Mouse (Mus musculus): Measurements from ENCODE around the gene Rab3a.

Gene Rab3a

DNA sequence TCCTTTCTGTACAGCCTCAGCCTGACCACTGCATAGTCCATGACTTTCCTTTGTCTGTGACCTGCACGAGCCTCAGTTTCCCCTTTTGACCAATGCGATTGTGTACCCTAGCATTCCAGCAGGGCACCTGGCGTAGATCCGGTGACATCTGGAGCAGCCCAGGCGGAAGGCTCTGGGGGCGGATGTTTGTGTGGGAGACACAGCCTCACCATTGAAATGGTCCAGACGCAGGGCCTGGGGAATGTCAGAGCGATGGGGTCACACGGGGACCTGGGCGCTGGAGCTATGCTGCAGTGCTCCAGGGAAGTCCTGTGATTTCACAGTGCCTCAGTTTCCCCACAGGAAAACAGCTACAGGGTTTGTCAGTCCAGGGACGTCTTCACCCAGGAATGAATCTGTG lies 12.3 kb upstream of the Rab3a start:
- DNase-seq (ENCODE audit: low spot score in 2 of 2), result no peak

DNA sequence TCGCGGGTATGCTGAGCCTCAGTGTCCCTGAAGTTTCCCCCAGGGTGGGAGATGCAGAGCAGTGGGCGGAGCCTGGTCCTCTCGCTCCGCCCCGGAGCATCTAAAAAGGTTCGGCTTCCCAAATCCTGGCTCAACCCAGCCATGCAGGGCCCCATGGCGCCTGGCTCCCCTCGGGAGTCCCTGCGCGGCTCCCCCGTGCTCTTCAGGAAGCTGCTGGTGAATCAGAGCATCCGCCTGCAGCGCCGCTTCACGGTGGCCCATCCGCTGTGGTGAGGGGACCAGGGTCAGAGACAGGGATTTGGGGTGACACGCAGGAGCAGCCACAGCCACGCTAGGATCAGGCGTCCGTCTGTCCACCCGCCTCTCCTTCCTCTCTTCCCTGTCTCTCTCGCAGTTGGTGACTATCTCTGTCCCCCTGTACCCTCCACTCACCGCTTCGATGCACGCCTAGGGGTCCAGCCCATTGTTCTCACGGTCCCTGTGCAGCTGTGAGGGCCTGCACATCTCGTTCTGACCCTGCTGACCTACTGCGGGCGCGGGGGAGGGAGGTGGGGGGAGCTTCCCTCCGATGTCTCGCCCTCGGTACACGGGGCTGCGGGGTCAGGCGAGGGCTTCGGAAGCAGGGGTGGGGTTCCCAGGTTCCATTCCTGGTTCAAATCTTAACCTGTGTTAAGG lies 11.4 kb upstream of the Rab3a start:
- no peak for DNase-seq (ENCODE audit: low spot score in 2 of 2)

DNA sequence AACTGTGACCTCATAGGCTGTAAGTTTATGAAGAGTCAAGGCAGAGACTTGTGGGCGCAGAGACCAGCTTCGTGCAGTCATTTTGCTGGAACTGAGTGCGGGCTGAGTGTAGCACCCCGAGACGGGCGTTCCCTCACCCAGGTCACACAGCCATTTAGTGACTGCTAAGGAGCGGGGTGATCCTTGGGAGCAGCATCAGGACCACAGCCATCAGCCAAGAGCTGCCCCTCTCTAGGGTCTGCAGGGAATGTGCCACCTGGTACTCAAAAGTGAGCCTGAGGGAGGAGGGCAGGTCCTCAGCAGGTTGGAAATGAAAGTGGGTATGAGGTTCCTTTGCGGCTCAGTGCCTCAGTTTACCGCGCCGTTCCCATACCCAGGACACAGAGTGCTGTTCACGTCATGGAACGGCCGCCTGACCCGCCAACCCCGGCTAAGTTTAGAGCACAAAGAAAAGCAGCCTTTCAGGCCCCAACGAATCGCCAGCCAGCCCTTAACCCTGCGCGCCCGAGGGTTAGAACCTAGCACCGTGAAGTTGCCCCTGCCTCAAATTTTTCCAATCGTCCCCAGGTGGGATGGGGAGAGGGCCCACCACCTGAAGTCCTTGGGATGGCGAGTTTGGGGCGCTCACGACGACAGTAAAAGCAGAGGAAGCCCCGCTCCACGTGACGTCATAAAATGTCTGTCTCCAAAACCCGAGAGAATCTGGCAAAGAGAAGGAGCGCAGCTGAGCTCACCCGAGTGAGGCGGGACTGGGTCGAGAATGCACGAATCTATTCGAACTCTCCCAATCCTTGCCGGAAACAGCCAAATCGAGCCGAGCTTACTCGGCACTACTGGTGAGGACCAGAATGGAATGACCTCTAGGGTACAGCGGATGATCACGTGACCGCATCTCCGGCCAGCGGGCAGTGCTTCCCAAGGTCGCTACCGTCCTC lies 10.6 kb upstream of the Rab3a start:
- DNase-seq (ENCODE audit: low spot score in 2 of 2), result no peak

DNA sequence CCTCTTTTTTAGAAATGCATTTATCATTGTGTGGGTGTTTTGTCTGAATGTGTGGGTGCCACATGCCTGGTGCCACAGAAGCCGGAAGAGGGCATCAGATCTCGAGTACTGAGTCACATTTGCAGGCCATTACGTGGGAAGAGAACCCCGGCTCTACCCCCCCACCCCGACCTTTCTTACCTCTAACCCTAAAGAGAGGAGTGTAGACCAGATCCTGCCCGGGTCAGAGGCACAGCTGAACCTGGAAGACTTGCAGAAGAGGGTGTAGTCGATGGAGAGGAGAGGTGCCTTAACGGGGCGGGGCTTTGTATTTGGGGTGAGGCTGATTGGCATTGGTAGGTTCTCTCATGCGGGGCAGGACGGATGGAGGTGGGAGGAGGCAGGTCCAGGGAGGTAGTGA lies 9.7 kb upstream of the Rab3a start:
- no peak for DNase-seq (ENCODE audit: low spot score in 2 of 2)

DNA sequence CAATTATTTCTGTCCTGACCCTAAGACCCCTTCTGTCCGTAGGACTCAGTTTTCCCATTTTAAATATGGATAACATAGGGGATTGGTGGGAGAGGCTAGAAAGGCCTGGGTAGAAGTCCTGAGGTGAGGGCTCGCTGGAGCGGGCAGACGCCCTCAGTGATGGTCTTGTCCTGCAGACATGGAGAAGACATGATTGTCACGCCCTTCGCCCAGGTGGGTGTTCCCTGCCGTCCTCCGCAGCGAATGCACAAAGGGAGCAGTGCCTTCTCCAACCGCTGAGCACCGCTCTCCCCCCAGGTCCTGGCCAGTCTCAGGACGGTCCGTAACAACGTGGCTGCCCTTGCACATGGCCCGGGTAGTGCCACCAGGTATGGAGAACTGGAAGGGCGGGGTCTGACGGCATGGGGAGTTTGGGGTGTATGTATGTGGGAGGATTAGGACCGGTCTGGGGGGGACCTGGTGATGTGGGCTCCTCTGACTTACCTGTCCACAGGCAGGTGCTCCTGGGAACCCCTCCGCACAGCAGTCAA lies 8.7 kb upstream of the Rab3a start:
- no peak for DNase-seq (ENCODE audit: low spot score in 2 of 2)

DNA sequence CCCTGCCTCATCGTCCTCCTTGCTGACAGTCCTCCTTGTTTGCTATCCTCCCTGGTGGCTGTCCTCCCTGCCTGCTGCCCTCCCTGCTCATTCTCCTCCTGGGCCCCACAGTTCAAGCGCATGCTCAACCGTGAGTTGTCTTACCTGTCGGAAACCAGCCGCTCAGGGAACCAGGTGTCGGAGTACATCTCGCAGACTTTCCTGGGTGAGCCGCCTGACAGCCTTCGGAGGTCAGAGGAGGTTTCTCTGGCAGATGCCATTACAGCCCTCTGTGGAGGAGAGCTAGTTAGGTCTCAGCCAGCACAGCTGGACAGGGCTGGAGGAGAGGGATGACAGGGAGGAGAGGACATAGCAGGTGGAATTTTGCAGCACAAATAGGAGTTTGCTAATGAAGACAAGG lies 7.8 kb upstream of the Rab3a start:
- no peak for DNase-seq (ENCODE audit: low spot score in 2 of 2)

DNA sequence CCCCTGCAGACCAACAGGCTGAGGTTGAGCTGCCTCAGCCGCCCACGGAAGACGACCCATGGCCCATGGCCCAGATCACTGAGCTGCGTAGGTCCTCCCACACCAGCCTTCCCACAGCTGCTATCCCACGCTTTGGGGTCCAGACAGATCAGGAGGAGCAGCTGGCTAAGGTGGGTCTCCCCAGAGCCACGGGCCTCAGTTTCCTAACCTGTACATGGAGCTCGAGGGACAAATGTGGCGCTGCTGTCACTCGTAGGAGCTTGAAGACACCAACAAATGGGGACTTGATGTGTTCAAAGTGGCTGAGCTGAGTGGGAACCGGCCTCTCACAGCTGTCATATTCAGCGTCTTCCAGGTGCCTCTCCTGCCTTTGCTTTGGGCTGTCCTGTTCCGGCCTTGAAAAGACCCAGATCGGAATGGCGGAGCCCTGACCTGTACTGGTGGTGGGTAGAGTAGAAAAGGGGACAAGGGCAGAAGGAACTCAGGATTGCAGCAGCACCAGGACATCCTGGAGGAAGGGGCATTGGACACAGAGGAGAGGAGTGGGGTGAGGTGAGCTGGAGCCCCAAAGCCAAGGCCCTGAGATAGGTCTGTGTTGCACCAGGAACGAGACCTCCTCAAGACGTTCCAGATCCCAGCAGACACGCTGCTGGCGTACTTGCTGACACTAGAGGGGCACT lies 7.1 kb upstream of the Rab3a start:
- no peak for DNase-seq (ENCODE audit: low spot score in 2 of 2)

DNA sequence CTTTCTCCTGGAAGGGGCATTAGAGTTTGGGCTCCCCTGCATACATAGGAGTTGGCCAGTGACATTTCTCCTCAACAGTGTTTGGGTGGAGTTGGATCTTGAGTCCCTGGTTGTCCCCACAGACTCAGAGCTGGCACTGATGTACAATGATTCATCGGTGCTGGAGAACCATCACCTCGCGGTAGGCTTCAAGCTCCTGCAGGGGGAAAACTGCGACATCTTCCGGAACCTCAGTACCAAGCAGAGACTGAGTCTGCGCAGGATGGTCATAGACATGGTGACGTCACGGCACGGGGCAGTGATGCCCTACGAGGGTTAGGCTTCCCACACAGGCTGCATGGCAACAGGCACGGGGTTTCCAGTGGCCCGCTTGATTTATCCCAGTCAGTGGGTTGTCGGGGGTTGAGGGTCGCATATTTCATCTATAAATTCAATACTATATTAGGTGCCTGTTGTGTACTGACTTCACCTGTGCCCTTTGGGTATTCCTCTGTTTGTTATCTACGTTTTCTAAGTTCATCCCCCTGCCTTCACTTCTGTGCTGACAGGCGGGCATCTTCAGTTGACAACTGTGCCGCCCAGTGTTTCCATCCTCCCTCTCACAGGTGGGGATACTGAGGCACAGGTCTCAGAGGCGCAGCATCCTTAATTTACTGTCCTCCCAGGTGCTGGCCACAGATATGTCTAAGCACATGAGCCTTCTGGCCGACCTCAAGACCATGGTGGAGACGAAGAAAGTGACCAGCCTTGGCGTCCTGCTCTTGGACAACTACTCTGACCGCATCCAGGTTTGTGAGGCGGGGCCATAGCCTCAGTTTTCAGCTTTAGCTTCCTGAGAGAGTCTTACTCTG lies 6.0 kb upstream of the Rab3a start:
- DNase-seq (ENCODE audit: low spot score in 2 of 2), result no peak

DNA sequence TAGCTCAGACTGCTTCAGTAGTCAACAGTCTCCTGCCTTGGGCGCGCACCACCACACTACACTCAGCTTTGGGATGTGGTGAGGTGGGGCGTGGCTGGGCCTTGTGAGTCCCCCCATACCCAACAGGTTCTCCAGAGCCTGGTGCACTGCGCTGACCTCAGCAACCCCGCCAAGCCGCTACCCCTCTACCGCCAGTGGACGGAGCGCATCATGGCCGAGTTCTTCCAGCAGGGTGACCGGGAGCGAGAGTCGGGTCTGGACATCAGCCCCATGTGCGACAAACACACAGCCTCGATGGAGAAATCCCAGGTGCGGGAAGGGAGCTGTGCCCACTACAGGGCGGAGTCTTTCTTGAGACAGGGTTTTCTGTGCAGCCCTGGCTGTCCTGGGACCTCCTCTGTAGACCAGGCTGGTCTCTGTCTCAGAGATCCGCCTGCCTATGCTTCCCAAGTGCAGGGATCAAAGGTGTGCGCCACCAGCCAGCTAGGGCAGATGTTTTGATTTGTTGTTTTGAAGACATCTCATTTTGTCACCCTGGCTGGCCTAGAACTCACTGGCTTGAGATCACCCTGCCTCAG lies 5.3 kb upstream of the Rab3a start:
- DNase-seq (ENCODE audit: low spot score in 2 of 2), result no peak

DNA sequence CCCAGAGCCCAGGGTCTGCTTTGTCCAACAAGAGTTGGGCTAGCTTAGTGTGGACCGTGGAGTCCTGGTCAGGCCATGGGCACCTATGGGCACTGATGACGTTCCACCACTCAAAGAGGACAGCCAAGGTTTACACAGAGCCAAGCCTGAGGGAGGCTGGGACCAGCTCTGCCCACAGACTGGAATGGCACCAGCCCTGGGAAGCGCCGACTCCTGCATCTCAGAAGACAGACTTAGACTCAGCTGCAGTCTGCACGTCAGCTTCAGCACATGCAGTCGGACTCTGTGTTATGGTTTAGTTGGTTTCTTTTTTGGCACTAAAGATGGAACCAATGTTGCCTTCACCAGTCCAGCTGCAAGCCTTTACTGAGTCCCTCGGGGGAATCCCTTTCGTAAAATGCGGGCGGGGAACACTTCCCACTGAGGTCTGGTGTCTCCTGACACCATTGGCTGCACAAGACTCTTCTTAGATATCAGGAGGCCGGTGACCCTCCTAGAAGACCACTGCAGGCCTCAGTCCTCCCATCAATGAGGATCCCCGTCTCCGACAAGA lies 4.3 kb upstream of the Rab3a start:
- no peak for DNase-seq (ENCODE audit: low spot score in 2 of 2)

DNA sequence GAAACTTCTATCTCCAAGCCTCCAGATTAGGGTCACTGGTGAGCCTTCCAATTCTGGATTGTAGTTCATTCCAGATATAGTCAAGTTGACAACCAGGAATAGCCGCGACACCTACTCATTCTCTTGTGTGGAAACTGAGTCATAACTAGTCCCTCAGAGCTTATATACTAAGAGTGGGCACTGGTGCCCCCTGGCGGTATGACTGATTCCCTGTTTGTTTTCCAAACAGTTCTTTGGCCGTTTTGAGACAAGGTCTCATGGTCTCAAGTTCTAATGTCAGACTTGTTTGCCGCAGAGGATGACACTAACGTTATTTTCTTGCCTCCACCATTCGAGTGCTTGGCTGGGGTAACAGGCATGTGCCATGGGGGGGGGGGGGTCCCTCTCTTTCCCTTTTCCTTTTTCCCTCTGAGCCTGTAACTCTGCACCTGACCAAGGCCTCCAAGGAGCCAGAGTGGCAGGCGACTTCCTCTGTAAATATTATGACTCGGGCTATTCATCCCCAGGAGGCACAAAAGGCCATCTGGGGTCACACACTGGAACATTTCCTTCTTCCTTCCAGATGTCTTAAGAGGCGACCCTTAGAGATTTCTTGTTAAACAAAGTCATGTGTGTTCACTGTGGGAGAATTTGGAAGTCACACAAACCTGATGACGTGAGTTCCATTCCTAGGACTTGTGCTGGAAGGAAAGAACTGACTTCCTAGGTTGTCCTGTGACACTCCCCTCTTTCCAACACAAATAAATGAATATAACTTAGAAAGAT lies 2.3 kb upstream of the Rab3a start:
- DNase-seq (ENCODE audit: low spot score in 2 of 2), result peak; percentile 66 to 75

DNA sequence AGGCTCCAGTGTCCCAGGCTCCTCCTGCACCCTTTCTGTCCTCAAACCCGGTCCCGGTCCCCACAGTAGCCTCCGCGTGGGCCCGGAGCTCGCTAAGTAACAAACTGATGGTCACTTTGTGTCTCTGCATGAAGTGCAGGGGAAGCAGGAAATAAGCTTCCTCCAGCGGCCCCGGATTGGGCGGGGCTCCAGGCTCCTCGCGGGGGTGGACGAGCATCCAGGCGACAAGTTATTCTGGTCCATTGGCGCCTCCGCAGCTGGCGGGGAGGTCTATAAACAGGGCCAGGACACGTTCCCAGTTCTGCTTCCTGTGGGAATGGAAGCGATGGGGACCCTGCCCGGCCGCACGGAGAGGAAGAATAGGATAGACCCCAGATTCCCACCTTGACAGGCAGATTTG lies 1.3 kb upstream of the Rab3a start:
- peak; percentile 68 to 82 for DNase-seq (ENCODE audit: low spot score in 2 of 2)

DNA sequence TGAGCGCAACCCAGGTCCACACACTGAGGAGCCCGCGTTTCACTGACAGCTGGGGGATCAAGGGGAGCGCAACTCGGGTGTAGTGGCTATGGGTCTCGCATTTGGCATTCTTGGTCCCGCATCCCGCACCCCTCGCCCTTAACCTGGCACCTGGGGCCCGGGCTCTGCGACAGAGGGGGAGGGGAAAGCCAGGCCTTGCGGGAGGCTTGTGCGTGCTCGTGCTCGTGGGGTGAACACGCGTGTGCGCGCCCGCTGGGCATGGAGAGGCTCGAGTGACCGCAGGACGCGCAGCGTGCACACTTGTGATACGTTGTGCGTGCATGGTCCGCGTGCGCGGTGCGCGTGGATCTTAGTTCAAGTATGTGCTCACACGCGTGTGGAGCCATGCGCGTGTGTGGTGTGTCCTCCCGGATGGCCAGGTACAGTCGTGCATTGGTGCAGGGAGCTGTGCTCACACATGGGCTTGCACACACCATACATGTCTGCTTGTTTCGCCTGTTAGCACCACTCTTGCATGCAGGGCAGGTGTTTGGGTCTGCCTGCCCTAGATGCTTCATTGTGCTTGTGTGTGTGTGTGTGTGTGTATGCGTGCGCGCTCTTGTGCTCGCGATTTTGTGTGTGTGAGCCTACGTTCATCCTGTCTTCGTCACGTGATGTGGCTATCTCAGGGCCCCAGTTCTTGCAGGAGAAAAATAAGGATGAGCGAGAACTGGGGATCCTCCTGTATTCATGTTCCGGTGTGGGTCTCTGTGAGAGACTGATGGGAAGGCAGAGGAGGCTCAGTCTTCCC lies 587 bp downstream of the Rab3a start:
- peak; percentile 63 to 71 for DNase-seq (ENCODE audit: low spot score in 2 of 2)

DNA sequence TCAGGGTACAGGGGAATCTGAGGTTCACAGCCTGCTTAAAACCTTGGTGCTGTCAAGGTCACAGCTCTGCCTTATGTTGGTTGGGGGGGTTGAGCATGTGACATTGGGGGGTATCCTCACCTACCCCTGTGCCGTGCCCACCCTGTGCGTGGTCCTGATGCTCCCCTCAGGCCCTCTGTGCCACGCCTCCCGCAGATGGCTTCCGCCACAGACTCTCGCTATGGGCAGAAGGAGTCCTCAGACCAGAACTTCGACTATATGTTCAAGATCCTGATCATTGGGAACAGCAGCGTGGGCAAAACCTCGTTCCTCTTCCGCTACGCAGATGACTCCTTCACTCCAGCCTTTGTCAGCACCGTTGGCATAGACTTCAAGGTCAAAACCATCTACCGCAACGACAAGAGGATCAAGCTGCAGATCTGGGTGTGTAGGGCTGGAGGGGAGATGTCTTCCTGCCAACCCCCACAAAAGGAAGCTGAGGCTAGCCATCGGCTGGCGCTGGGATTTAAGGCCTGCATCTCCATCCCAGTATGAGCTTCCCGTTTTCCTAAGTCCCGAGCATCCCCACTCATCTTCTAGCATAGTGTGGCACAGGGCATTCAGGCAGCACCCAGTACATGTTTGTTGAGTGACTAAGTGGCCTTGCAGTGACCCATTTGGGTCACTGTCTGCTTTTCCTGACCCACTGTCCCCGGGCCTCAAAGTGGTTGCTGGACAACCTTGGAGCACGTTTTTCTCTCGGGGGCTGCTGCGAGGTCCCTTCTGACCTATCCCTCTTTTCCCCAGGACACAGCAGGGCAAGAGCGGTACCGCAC lies 1.4 kb downstream of the Rab3a start:
- DNase-seq (ENCODE audit: low spot score in 2 of 2), result peak in 1 of 2 experiments; percentile 7

DNA sequence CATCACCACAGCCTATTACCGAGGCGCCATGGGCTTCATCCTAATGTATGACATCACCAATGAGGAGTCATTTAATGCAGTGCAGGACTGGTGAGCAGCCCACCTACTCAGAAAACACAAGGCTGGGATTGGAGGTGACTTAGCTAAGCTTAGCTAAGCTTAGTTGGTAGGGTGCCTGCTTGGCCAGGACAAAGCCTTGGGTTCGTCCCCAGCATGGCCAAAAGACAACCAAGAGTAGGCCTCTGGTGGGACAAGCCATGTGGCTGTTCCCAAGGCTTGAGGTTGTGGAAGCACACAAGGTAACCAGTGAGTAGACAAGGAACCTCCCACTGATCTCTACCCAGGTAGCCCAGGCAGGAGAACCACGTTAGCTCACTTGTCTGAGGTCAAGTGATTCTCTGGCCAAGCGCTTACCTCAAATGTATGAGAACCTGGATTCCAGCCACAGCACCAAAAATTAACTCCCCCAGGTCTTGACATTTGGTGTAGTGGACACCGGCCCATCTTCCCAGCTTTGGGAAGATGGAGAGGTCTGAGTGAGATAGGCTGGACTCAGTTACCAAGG lies 2.1 kb downstream of the Rab3a start:
- peak in 1 of 2 experiments; percentile 7 for DNase-seq (ENCODE audit: low spot score in 2 of 2)

DNA sequence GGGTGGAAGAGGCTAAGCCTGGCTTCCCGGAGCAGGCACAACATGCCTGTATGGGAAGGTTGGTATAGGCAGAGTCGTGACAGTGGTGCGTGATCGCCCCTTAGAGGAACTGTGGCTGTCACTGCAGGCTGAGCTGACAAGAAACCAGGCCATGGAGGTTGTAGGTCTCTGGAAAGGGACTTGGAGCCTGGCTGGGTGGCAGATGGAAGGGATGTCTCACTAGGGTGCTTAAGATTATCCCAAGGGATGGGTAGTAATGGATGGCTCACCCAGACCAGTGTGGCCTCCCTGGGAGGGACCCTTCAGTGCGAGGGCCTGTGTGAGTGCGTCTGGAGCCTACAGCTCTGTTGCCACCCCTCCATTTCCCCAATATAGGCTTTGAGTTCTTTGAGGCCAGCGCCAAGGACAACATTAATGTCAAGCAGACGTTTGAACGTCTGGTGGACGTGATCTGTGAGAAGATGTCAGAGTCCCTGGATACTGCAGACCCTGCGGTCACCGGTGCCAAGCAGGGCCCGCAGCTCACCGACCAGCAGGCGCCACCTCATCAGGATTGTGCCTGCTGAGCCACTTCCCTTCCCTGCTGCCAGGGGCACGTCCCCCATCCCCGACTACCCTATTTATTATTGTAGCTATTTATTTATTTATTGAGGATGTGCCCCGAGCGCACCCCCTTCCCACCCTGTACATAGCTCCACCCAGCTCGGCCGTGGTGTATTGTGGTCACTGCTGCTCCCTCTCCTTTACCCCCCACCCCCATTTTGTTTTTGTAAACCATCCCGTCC lies 3.2 kb downstream of the Rab3a start:
- peak in 1 of 2 experiments; percentile 28 for DNase-seq (ENCODE audit: low spot score in 2 of 2)

DNA sequence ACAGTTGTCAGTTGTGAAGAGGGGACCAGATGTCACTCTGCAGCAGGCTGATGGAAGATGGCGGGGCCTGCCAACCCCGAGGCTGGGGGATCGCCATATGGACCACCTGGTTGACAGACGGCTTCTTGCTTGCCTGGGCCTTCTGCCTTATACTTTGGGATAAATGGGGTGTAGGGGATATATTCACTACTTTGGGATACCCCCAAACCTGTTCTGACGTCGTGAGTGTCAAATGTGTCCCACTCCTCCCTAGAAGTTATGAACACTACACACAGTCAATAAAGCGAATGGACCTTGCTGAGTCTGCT lies 3.8 kb downstream of the Rab3a start:
- peak in 1 of 2 experiments; percentile 7 for DNase-seq (ENCODE audit: low spot score in 2 of 2)

All from frontal cortex, postnatal 25 days (tissue).